Mouse (Mus musculus): ENCODE measurements around the gene Opn4. TPM values are rescaled to one million over a fixed set of nuclear protein-coding genes. Genes with fewer than 3 reads are reported as not detected.

The Opn4 gene
- polyA plus RNA-seq, 1 experiment from 2014 or later = not detected

DNA sequence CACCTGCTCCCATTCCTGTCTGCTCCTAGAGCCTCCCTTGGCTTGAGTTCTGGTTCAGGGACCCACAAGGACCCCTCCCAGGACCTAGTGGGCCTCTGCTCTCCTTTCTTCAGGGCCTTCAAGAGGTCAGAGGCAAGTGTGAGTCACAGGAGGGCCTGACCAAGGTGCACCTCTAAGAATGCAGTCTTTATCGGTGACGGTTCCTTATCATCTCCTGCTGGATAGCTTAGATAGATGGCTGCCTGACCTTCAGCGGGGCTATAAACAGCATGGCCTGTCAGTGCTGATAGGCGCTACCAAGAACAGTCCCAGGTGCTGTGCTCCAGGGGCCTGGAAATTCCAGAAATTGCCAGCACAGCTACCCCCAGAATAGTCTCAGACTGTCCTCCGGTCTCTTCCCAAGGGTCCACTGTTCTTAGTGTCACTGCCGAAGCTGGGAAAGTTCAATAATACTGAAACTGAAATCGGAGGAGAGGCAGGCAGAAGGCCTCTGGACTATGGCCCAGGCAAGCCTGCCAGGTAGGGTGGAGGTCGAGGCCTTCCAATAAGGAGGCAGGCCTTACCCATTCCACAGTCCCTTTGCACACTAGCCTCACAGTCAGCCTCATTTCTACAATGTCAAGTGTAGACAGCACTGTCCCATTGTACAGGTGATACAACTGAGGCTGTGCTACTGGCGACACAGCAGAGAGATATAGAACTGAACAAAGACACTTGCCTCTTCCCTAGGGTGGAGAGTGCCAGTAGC is 14.4 kb downstream of the Opn4 start:
- H3K36me3 ChIP-seq (ENCODE audit: inconsistent target) = no peaks in the 10 kb centered on the region
- H3K27ac ChIP-seq = no peak overlapping the region
- WGBS (ENCODE audit: missing documents) = 91% methylated on average over 9 of the region's 9 CpGs

DNA sequence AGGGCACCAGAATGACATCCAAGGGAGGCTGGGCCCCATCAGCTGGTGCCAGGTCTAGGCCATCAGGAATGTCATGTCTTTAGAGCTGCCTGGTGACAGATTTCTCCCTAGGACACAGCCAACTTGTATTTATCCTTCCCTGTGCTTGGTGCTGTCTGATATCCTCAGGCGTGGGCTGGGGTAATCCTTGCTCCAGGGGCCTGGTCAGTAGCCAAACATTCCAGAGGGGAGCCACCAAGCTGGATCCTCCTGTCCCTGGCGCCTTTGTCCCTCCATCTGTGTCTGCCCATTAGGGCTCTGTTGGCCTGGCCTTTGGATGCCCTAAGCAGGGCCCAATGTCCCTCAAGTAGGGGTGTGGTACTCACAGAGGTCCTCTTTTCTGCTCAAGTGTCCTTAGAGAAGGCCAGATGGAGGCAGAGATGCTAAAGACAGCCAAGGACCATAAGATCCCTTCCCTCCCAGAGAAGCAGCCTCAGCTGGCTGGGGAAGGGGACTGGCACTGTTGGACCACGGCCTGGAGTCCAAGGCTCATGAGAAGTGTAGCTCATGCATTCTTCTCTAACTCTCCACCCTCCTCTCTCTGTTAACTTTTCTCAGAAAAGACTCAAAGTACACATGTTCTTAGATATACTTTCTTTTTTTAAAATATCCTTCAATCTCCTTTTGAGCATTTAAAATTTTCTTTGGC is 17.1 kb downstream of the Opn4 start:
- Histone ChIP-seq H3K27ac (no peak overlapping the region), H3K36me3 (ENCODE audit: inconsistent target) (no peaks in the 10 kb centered on the region), H3K79me2 (ENCODE audit: inconsistent target) (no peaks in the 10 kb centered on the region), H3K4me3 (ENCODE audit: inconsistent target) (no peak overlapping the region)
- 90% methylated on average over 3 of the region's 3 CpGs for WGBS (ENCODE audit: missing documents)

More for the DNA sequence above, 14.4 kb downstream of the Opn4 start:
- Histone ChIP-seq H3K79me2 (ENCODE audit: inconsistent target) (no peaks in the 10 kb centered on the region), H3K4me3 (ENCODE audit: inconsistent target) (no peak overlapping the region)

DNA sequence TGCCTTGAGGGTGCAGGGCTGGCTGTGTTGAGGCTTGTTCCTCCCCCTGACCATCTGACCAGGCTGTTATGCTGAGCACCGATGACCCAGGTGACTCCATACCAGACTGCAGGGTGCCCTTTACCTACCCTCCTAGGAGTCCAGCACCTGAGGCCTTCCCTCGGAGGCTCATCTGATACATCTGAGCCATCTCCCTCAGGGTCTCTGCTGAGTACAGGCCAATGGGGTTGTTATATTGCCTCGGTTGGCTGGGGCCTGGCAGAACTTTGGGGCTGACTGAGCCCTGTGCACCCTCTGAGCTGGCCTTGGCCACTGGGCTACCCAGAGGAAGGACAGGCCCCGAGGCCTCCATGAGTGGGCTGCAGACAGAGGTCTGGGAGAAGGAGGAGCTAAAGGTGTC is 23.1 kb downstream of the Opn4 start:
- Histone ChIP-seq H3K27ac (no peak overlapping the region), H3K79me2 (ENCODE audit: inconsistent target) (no peaks in the 10 kb centered on the region), H3K4me3 (ENCODE audit: inconsistent target) (no peak overlapping the region), H3K36me3 (ENCODE audit: inconsistent target) (no peaks in the 10 kb centered on the region)
- WGBS (ENCODE audit: missing documents) = 97% methylated on average over 4 of the region's 4 CpGs

DNA sequence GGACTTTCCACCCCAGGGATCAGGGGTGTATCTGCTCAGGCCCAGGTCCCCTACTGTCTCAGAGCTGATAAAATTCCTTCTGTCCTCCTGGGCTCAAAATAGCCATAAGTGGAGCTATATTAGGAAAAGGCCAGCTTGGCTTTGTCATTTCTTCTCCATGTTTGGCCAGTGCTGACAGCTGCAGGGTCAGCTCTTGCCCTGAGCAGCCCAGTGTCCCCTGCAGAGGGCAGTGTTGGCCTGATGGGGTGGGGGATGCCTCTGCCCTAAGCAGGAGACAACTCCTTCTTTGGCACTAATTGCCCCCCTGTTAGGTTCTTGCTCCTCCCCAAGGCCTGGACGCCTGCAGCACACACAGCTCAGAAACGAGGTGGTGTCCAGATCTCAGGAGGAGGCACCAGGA is 25.9 kb downstream of the Opn4 start:
- 89% methylated on average over 2 of the region's 2 CpGs for WGBS (ENCODE audit: missing documents)
- no peaks in the 10 kb centered on the region for H3K36me3 ChIP-seq (ENCODE audit: inconsistent target)
- H3K27ac ChIP-seq = no peak overlapping the region
- no peak overlapping the region for H3K4me3 ChIP-seq (ENCODE audit: inconsistent target)
- no peaks in the 10 kb centered on the region for H3K79me2 ChIP-seq (ENCODE audit: inconsistent target)

DNA sequence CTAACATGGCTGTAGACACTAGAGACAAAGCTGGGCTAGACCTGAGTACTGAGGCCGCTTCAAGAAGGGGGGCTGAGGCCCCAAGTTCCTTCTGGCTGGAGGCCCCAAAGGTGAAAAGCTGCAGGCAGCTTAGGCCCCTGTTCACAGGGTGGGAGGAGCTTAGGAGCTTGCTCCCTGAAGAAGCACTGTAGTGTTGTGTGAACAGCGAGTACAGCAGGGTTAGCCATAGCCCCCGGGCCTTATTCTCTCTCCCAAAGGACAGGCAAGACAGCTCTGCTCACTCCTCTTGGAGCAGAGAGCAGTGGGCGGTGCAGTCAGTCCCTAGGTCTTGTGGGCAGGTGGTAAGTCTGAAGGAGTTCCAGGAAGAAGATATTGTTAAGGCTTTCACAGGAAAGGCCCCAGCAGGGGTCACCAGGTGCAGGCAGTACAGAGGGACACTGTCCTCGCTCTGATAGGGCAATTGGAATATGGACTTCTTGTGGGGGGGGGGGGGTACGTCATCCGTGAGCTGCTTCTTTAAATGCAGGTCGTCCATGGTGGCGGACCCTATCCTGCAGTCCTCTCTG is 26.5 kb downstream of the Opn4 start:
- Histone ChIP-seq H3K36me3 (ENCODE audit: inconsistent target) (no peaks in the 10 kb centered on the region), H3K27ac (no peak overlapping the region), H3K79me2 (ENCODE audit: inconsistent target) (no peaks in the 10 kb centered on the region), H3K4me3 (ENCODE audit: inconsistent target) (no peak overlapping the region)
- WGBS (ENCODE audit: missing documents) = 85% methylated on average over 9 of the region's 9 CpGs

DNA sequence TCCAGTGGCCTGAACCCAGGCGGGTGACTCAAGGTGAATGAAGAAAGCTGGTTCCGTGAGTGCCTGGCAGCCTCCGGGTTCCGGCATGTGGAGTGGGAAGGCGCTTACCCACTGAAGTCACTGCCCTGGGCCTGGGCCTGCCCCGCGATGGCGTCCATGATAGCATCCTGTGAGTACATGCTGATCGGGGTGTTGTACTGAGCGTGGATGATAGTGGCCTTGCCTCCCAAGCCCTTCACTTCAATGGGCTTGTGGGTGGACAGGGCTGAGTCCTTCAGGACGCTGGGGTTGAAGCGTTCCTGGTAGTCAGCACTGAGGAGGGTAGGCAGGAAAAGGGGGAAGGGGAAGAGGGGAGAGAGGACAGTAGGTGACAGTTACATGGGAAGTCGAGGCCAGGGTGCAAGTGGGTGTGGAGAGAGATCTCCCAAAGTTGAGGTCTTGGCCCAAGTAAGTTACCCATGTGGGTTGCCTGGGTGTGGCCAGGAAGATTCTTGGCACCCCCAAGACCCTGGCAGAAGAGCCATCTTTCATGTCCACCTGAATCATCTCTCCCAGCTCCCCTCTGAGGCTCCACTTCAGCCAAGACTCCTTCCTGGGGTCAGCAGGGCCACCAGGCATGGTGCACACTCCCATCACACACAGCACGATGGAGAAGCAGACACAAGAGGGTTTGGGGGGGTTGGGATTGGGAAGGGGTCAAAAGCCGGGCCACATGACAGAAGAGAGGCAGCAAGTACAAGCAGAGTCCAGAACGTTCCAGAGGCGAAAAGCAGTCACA is 28.1 kb downstream of the Opn4 start:
- H3K36me3 ChIP-seq (ENCODE audit: inconsistent target) = no peaks in the 10 kb centered on the region
- H3K79me2 ChIP-seq (ENCODE audit: inconsistent target) = no peaks in the 10 kb centered on the region
- no peak overlapping the region for H3K27ac ChIP-seq
- 90% methylated on average over 17 of the region's 17 CpGs for WGBS (ENCODE audit: missing documents)
- no peak overlapping the region for H3K4me3 ChIP-seq (ENCODE audit: inconsistent target)

DNA sequence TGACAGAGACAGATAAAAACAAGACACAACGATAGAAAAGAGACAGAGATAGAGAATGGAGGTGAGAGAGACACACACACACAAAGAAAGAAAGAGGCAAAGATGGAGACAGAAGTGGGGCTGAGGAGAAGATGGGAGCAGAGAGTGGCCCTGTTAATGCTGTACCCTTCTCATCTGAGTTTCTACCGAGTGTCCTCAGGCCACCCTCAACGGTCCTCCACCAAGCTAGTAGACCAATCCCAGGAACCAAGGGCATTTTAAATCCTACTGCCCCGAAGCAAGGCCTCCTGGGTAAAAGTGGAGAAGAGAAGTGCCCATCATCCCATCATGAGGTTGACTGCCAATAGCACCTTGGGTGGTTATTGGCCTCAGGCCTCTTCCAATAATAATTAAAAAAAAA is 29.0 kb downstream of the Opn4 start:
- Histone ChIP-seq H3K4me3 (ENCODE audit: inconsistent target) (no peak overlapping the region), H3K27ac (no peak overlapping the region), H3K36me3 (ENCODE audit: inconsistent target) (no peaks in the 10 kb centered on the region), H3K79me2 (ENCODE audit: inconsistent target) (no peaks in the 10 kb centered on the region)
- whole genome bisulfite sequencing (ENCODE audit: missing documents) = 81% methylated on average over 4 of the region's 4 CpGs

DNA sequence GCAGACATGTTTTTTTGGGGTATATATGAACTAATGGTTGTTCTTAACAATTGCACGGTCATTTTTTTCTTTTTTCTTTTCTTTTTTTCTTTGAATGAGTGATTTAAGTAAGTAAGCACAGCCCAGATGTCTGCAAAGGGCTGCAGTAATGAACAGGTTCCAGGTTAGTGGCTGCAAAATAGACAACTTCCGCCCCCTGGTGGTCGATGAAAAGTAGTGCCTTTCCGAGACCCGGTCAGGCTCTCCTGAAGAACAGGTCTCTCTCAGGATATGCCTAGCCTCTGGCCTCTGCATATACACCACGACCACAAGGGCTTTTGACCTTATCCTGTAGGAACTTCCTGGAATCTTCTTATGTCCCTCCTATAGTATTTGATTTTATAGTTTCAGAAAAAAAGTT is 29.6 kb downstream of the Opn4 start:
- Histone ChIP-seq H3K4me3 (ENCODE audit: inconsistent target) (no peak overlapping the region), H3K79me2 (ENCODE audit: inconsistent target) (no peaks in the 10 kb centered on the region), H3K36me3 (ENCODE audit: inconsistent target) (no peaks in the 10 kb centered on the region), H3K27ac (no peak overlapping the region)
- WGBS (ENCODE audit: missing documents) = 1% methylated on average over 6 of the region's 6 CpGs

DNA sequence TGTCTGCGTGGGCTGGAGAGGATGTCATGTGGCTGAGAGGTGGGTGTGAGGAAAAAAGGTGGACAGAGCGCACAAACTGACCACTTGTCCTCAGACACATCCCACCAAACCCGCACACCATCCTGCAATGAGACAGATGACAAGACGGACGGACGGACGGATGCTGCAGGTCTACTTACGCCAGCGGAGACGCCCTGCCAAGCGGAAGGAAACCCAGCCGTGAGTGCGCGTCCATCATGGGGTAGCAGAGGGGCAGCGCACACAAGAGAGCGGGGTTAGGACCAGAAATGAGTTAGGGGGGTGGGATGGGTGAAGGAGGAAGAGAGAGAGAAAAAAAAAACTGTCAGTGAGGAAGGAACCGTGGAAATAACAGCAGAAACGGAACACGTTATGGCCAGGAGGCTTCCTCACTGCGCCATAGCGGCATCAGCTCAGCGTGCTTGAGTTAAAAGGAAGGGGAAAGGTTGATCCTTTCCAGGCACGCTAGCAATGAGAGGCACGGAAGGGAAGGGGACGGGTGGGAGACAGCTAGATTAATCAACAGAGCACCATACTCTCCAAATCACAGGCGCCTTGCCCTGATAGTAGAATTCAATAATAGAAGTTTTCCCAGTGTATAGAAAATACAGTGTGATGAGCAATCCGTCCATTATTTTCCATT is 30.3 kb downstream of the Opn4 start:
- H3K36me3 ChIP-seq (ENCODE audit: inconsistent target) = no peaks in the 10 kb centered on the region
- no peak overlapping the region for H3K27ac ChIP-seq
- H3K79me2 ChIP-seq (ENCODE audit: inconsistent target) = no peaks in the 10 kb centered on the region
- H3K4me3 ChIP-seq (ENCODE audit: inconsistent target) = no peak overlapping the region
- 43% methylated on average over 26 of the region's 27 CpGs for WGBS (ENCODE audit: missing documents)

DNA sequence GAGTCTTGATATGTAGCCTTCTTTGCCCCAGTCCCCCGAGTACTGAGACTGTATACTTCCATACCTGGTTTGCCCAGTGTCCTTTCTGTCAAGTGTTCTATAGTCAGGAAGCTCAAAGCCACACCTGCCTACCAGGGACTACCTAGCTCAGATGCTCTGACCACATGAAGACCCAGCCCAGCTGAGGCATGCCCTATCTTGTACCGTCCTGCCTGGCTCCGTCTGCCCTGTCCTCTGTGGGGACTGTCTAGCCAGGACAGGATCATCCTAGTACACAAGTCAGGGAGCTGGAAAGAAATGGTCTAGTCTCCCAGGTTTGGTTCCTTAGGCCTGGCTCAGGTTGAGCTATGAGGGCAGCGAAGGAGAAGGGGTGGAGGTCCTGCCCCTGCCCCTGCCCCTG is 31.3 kb downstream of the Opn4 start:
- Histone ChIP-seq H3K79me2 (ENCODE audit: inconsistent target) (no peaks in the 10 kb centered on the region), H3K36me3 (ENCODE audit: inconsistent target) (no peaks in the 10 kb centered on the region), H3K27ac (no peak overlapping the region), H3K4me3 (ENCODE audit: inconsistent target) (no peak overlapping the region)
- WGBS (ENCODE audit: missing documents) = 82% methylated on average over 4 of the region's 4 CpGs

DNA sequence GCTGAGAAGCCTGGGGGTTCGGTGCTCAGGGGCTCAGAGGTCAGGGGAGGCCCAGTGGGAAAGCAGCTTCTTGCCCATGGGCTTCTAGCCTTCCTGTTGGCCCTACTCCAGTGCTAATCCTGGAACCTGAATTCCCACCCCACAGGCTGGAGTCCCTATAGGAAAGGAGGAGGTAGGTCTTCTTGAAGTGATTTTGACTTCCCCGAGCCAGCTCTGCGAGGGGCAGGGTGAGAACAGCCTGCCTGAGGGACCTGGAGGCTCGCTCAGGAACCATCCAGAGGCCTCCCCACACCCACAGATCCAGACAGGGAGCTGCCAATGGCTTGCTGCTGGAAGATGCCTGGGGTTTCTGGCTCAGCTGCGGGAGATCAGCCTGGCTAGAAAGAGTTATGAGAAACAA is 32.2 kb downstream of the Opn4 start:
- no peak overlapping the region for H3K27ac ChIP-seq
- WGBS (ENCODE audit: missing documents) = 81% methylated on average over 5 of the region's 5 CpGs
- no peaks in the 10 kb centered on the region for H3K79me2 ChIP-seq (ENCODE audit: inconsistent target)
- no peak overlapping the region for H3K4me3 ChIP-seq (ENCODE audit: inconsistent target)
- H3K36me3 ChIP-seq (ENCODE audit: inconsistent target) = no peaks in the 10 kb centered on the region

DNA sequence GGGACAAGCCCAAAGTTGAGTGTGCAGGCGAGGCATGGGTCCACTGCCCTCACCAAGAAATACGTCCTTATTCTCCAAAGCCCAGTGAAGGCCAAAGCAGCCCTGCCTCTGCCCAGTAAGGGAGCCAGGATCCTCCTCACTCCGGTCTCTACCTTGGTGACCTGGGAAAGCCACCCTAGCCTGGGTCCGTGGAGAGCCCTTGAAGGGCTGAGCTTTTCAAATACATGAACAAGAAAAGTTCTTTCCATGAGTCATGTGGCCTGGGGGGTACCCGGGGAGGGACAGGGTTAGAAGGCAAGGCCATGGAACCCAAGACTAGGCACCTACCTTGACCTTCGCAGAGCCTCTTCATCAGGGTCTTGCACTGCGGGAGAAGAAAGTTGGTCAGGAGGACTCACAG is 33.4 kb downstream of the Opn4 start:
- H3K27ac ChIP-seq = no peak overlapping the region

DNA sequence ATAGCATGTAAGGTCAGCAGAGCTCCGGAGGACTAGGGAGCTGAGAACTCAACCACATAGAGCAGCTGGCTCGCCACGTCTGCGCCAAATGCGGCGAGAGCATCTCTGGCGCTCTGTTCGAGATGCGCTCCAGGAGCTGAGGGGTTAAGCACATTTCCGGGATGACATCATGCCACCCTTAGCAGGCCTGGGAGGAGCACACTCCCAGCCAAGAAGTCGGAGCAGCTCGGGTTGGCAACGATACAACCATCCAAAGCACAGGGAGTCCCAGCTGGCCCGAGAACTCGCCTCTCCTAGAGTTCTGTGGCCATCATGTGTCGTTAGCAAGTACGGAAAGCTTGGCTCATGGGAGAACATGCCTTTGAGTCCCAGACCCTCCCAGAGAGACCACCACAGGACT is 34.2 kb downstream of the Opn4 start:
- 85% methylated on average over 17 of the region's 17 CpGs for WGBS (ENCODE audit: missing documents)
- H3K36me3 ChIP-seq (ENCODE audit: inconsistent target) = no peaks in the 10 kb centered on the region
- no peaks in the 10 kb centered on the region for H3K79me2 ChIP-seq (ENCODE audit: inconsistent target)
- no peak overlapping the region for H3K4me3 ChIP-seq (ENCODE audit: inconsistent target)
- H3K27ac ChIP-seq = no peak overlapping the region

More for the DNA sequence above, 33.4 kb downstream of the Opn4 start:
- Histone ChIP-seq H3K4me3 (ENCODE audit: inconsistent target) (no peak overlapping the region), H3K36me3 (ENCODE audit: inconsistent target) (no peaks in the 10 kb centered on the region), H3K79me2 (ENCODE audit: inconsistent target) (no peaks in the 10 kb centered on the region)
- 94% methylated on average over 7 of the region's 7 CpGs for WGBS (ENCODE audit: missing documents)

DNA sequence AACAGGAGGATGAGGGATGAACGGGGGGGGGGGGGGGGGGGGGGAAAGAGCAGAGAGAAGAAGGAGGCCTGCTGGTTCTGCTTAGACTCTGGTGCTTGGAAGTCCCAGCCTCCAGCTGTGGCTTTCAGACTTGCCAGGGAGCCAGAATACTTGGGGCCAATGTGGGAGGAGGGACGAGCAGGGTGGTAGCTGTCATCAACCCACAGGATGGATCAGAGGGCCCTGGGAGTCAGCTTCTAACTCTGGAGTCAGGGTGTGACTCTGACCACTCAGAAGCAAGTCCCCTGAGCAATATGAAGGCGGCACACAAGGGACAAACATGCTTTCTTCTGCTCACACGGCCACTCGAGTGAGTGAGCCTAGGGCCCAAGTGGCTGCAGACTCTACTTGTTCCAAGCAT is 35.3 kb downstream of the Opn4 start:
- Histone ChIP-seq H3K4me3 (ENCODE audit: inconsistent target) (no peak overlapping the region), H3K79me2 (ENCODE audit: inconsistent target) (no peaks in the 10 kb centered on the region), H3K36me3 (ENCODE audit: inconsistent target) (no peaks in the 10 kb centered on the region), H3K27ac (no peak overlapping the region)
- WGBS (ENCODE audit: missing documents) = 86% methylated on average over 4 of the region's 5 CpGs

Measured in macrophage (primary cell).